Mouse (Mus musculus) mouse trophoblast stem cell (cell line): Measurements from ENCODE around the gene Gm6337.
"Not testable (repeated sequence)": the region's sequence is repeated elsewhere in the genome, so short reads cannot be mapped to it uniquely, and the experiment has no call there.

Experiments used
- in situ Hi-C, 2 experiments: fragments of 300-500 bp; cut with MseI, MboI; formaldehyde crosslinking; loops; 2 replicates in 1 of 2; 3 replicates in 1 of 2; pipeline ENCODE4 v1.15.1; 2025

Gm6337 gene

GRCm38 (mm10) chr14:6058167-6058566, at the start of gene Gm6337:
Gm6337 (minus strand) TSS chr14:6058267.
- in situ Hi-C loops, result not testable (repeated sequence)

GRCm38 (mm10) chr14:6107500-6107899, 49.4 kb upstream of the Gm6337 start:
- in situ Hi-C loops, result not testable (repeated sequence)

GRCm38 (mm10) chr14:6093842-6094241, 35.8 kb upstream of the Gm6337 start, which contains the start of gene Gm8206:
Gm8206 (minus strand) TSS chr14:6093942.
- in situ Hi-C loops, result not testable (repeated sequence)
